Mouse (Mus musculus) bone marrow macrophage, adult 2 months (primary cell): ENCODE data around the gene Ccm2.

Experiments used
- CTCF ChIP-seq: IDR thresholded peaks from 2 replicates; pipeline ENCODE4 v1.5.1; 2012; ENCODE audit warnings: low read depth, mild to moderate bottlenecking, low read length, moderate library complexity
- POLR2A ChIP-seq: IDR thresholded peaks from 2 replicates; pipeline ENCODE4 v1.6.1; 2012; ENCODE audit warnings: mild to moderate bottlenecking, low read depth, low read length, borderline replicate concordance

DNA sequence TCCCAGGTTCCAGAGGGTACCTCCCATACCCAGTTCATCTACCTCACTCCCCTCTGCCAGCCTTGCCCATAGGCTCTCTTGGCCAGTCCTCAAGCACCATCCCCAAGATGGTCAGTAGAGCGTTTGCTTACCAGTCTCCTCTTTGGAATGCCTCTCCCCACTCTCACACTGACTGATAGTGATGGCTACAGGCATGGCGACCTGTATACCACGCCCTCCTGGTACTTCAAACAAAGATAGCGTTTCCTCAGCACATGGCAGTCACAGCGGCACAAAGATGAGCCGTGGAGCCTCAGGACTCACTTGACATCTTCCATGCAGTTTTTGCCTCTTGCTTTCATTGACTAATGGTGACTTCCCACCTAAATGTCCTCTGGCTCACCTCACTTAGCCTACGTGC is 43.2 kb downstream of the Ccm2 start:
- TF ChIP-seq CTCF, result no peak
- TF ChIP-seq POLR2A, result no peak
